Mouse (Mus musculus) yolk sac, embryonic 10.5 days (tissue): ENCODE data around the gene Hsf5.

ENCODE experiments used
- DNase-seq: peaks from one replicate; pipeline ENCODE4 v3.0.0-alpha.2; 2017; ENCODE audit warnings: low spot score

Hsf5 gene

GRCm38 (mm10) chr11:87616790-87617474 lies at the start of gene Hsf5:
Gene Hsf5 (plus strand): TSS chr11:87617164.
- DNase-seq: no peak

- DNase-seq: no peak
Observed at GRCm38 (mm10) chr11:87568255-87568953, 48.6 kb upstream of the Hsf5 start, which contains the start of gene Sept4. Gene Sept4 (plus strand): TSS chr11:87568903.

GRCm38 (mm10) chr11:87570743-87571142 lies 46.2 kb upstream of the Hsf5 start:
- DNase-seq: no peak

GRCm38 (mm10) chr11:87571361-87571950 lies 45.5 kb upstream of the Hsf5 start:
- no peak for DNase-seq

GRCm38 (mm10) chr11:87573751-87574150 lies 43.2 kb upstream of the Hsf5 start:
- no peak for DNase-seq

- peak; percentile 82 for DNase-seq
Observed at GRCm38 (mm10) chr11:87574520-87575180, 42.3 kb upstream of the Hsf5 start.

- no peak for DNase-seq
Observed at GRCm38 (mm10) chr11:87577601-87578248, 39.2 kb upstream of the Hsf5 start.

GRCm38 (mm10) chr11:87578249-87578962 lies 38.6 kb upstream of the Hsf5 start:
- peak; percentile 65 for DNase-seq

- no peak for DNase-seq
Observed at GRCm38 (mm10) chr11:87578963-87579601, 37.9 kb upstream of the Hsf5 start.

- DNase-seq: no peak
Observed at GRCm38 (mm10) chr11:87579713-87580112, 37.3 kb upstream of the Hsf5 start.

- DNase-seq: no peak
Observed at GRCm38 (mm10) chr11:87580543-87581085, 36.4 kb upstream of the Hsf5 start.

- no peak for DNase-seq
Observed at GRCm38 (mm10) chr11:87581161-87581865, 35.7 kb upstream of the Hsf5 start.

GRCm38 (mm10) chr11:87581933-87582710 lies 34.8 kb upstream of the Hsf5 start:
- DNase-seq: no peak

- DNase-seq: no peak
Observed at GRCm38 (mm10) chr11:87583291-87584034, 33.5 kb upstream of the Hsf5 start.

GRCm38 (mm10) chr11:87584711-87585505 lies 32.1 kb upstream of the Hsf5 start:
- no peak for DNase-seq

- no peak for DNase-seq
Observed at GRCm38 (mm10) chr11:87587211-87587874, 29.6 kb upstream of the Hsf5 start.

- no peak for DNase-seq
Observed at GRCm38 (mm10) chr11:87589605-87590004, 27.4 kb upstream of the Hsf5 start.
